Mouse (Mus musculus) embryonic fibroblast, embryonic 13.5 days (primary cell): ENCODE measurements around the gene Wdr89.

Experiments
- CTCF ChIP-seq: IDR thresholded peaks from 2 replicates; pipeline ENCODE4 v1.5.1; 2011; ENCODE audit warnings: mild to moderate bottlenecking, control low read depth, low read length, moderate library complexity, borderline replicate concordance; ENCODE audit not compliant: insufficient read depth
- POLR2A ChIP-seq: IDR thresholded peaks from 2 replicates; pipeline ENCODE4 v1.6.1; 2011; ENCODE audit warnings: low read depth, mild to moderate bottlenecking, control low read depth, low read length, moderate library complexity

- TF ChIP-seq CTCF (no peak), POLR2A (no peak)
These were observed 29.4 kb upstream of the Wdr89 start for GRCm38 (mm10) chr12:75698692-75699091.
